ENCODE assay signal across 20 mouse cellular contexts in genomic region chr11:116690701-116691575, GRCm38 (mm10). TPM values are rescaled to one million over a fixed set of nuclear protein-coding genes. Genes with fewer than 3 reads are reported as not detected.
DNase-seq lines count a peak whose midpoint lies in the region; ATAC-seq lines count a peak whose summit lies in the region.
"Had no signal": no experiment of that assay in that cellular context is flagged by ENCODE, and none has a peak within 500 bp of the region (broad histone marks: within the 10 kb centered on the region; RNA-seq: fewer than 3 reads in every experiment).

No protein-coding gene starts in this region.

- H3K9ac ChIP-seq in kidney, embryonic 15.5 days, result no peak overlapping the region
- H3K9ac ChIP-seq: limb, embryonic 13.5 days; liver, embryonic 15.5 days; neural tube, embryonic 13.5 days had no signal

- ATAC-seq in kidney, embryonic 15.5 days (replicated peaks; ENCODE audit: low FRiP score), result no peak
- ATAC-seq: activated CD4-positive, CD25-positive, alpha-beta regulatory T cell, adult 4 months; Patski had no signal

- no peak overlapping the region for H3K4me3 ChIP-seq in kidney, embryonic 15.5 days (replicated peaks)
- H3K4me3 ChIP-seq: limb, embryonic 13.5 days; liver, embryonic 15.5 days; neural tube, embryonic 13.5 days had no signal

- peaks cover 20% of the 10 kb centered on the region for H3K4me1 ChIP-seq in kidney, embryonic 15.5 days

- H3K36me3 ChIP-seq in kidney, embryonic 15.5 days, result peaks cover 2% of the 10 kb centered on the region; the same call in 1 of the 2 replicates
- H3K36me3 ChIP-seq: liver, embryonic 15.5 days had no signal

- peaks cover 21% of the 10 kb centered on the region for H3K27me3 ChIP-seq in kidney, embryonic 15.5 days
- H3K27me3 ChIP-seq: Patski had no signal

- no peak overlapping the region for H3K27ac ChIP-seq in kidney, embryonic 15.5 days
- H3K27ac ChIP-seq: limb, embryonic 13.5 days; liver, embryonic 15.5 days; neural tube, embryonic 13.5 days had no signal

- no peak overlapping the region for H3K4me2 ChIP-seq in kidney, embryonic 15.5 days
- H3K4me2 ChIP-seq: limb, embryonic 13.5 days; liver, embryonic 15.5 days; neural tube, embryonic 13.5 days had no signal

- WGBS in kidney, embryonic 15.5 days, result 50% methylated on average over 18 of the region's 18 CpGs

- H3K9me3 ChIP-seq in kidney, embryonic 15.5 days (replicated peaks), result no peaks in the 10 kb centered on the region
- H3K9me3 ChIP-seq: limb, embryonic 13.5 days; liver, embryonic 15.5 days; neural tube, embryonic 13.5 days had no signal

- peak; percentile 80 for DNase-seq in kidney, adult 11 months
- peak; percentile 38 for DNase-seq in NIH3T3 (ENCODE audit: low read depth)
- peak; percentile 89 for DNase-seq in kidney, adult 9 months
- peak; percentile 80 for DNase-seq in retina, postnatal 7 days (ENCODE audit: low read depth, low spot score)
- DNase-seq in spleen, postnatal 10 days (ENCODE audit: low spot score in 2 of 2), result no peak
- no peak for DNase-seq in B cell, adult 2 months
- DNase-seq in left cerebral cortex, adult 9 months (ENCODE audit: low spot score in 2 of 2), result no peak
- DNase-seq: cerebellum, adult 9-11 months; embryo, embryonic 11 days; gastrocnemius, postnatal 25 days; layer of hippocampus, adult 9-11 months; lung, postnatal 14 days; spleen, adult 18-20 months; thymus, postnatal 25 days had no signal

RNA-seq across cellular contexts. Expression of gene Cygb, which starts 36.8 kb away (rescaled TPM):
- 13.7 and 16.0 TPM in 2 replicates for polyA plus RNA-seq in kidney, embryonic 15.5 days (2015; fragmentation: Nextera tagmentation; extraction: Ambion mirVana)
- polyA plus RNA-seq: activated CD4-positive, CD25-positive, alpha-beta regulatory T cell, adult 4 months had no signal

RNA-seq across cellular contexts. Expression of gene Prcd, which starts 37.6 kb away (rescaled TPM):
- polyA plus RNA-seq in kidney, embryonic 15.5 days (2015; fragmentation: Nextera tagmentation; extraction: Ambion mirVana), result 1.1 and 1.6 TPM in 2 replicates
- polyA plus RNA-seq: activated CD4-positive, CD25-positive, alpha-beta regulatory T cell, adult 4 months had no signal

Comparison
In these comparisons a context has a peak if more than half of its experiments do, and no peak if none do; other contexts are left out.
1. DNase-seq: peak in kidney, adult 11 months (single experiment), NIH3T3 (single experiment), kidney, adult 9 months (single experiment) and retina, postnatal 7 days (single experiment); none in spleen, postnatal 10 days (0 of 2), B cell, adult 2 months (0 of 2) and left cerebral cortex, adult 9 months (0 of 2).